Mouse (Mus musculus) MEL (cell line): ENCODE data around the gene Mrpl37.

Source experiments
- CTCF ChIP-seq, 3 experiments: IDR thresholded peaks in 2 of 3; conservative IDR thresholded peaks in 1 of 3; 2 replicates each; pipeline ENCODE4 v1.5.1; 2011 to 2012; ENCODE audit warnings: low read length in 3 of 3, low read depth in 2 of 3, mild to moderate bottlenecking in 2 of 3, improper control_type of control experiment in 1 of 3, inconsistent platforms in 1 of 3, mixed read lengths in 1 of 3, moderate library complexity in 1 of 3; ENCODE audit not compliant: control insufficient read depth in 1 of 3, insufficient read depth in 1 of 3, poor library complexity in 1 of 3, severe bottlenecking in 1 of 3
- EP300 ChIP-seq, 2 experiments: IDR thresholded peaks; 2 replicates each; pipeline ENCODE4 v1.6.1; 2011; ENCODE audit warnings: improper control_type of control experiment in 2 of 2, low read length in 2 of 2, low read depth in 1 of 2, mild to moderate bottlenecking in 1 of 2
- GABPA ChIP-seq: IDR thresholded peaks from 2 replicates; pipeline ENCODE4 v1.6.1; 2012; ENCODE audit warnings: low read depth, mild to moderate bottlenecking, inconsistent platforms, low read length, improper control_type of control experiment, moderate library complexity
- MYC ChIP-seq: IDR thresholded peaks from 2 replicates; pipeline ENCODE4 v1.6.1; 2011; ENCODE audit warnings: low read depth, mild to moderate bottlenecking, low read length, improper control_type of control experiment, moderate library complexity
- POLR2A ChIP-seq, 2 experiments: IDR thresholded peaks; 2 replicates each; pipeline ENCODE4 v1.6.1; 2011 to 2012; ENCODE audit warnings: low read length in 2 of 2, mild to moderate bottlenecking in 2 of 2, control low read depth in 1 of 2, improper control_type of control experiment in 1 of 2, low read depth in 1 of 2, moderate library complexity in 1 of 2; ENCODE audit not compliant: control insufficient read depth in 1 of 2, insufficient read depth in 1 of 2, poor library complexity in 1 of 2
- POLR2AphosphoS2 ChIP-seq: IDR thresholded peaks from 2 replicates; pipeline ENCODE4 v1.6.1; 2011; ENCODE audit warnings: low read length, improper control_type of control experiment
- TAL1 ChIP-seq: IDR thresholded peaks from 2 replicates; pipeline ENCODE4 v1.6.1; 2012; ENCODE audit warnings: mild to moderate bottlenecking, inconsistent platforms, low read length, moderate library complexity, mixed read lengths
- UBTF ChIP-seq: IDR thresholded peaks from 2 replicates; pipeline ENCODE4 v1.6.1; 2012; ENCODE audit warnings: low read depth, mild to moderate bottlenecking, inconsistent platforms, low read length, improper control_type of control experiment, moderate library complexity, borderline replicate concordance; ENCODE audit not compliant: insufficient read depth

- TF ChIP-seq POLR2AphosphoS2 (no peak), CTCF (IDR thresholded peaks at IDR 0.05 in 2 of 3, conservative IDR thresholded peaks at IDR 0.05 in 1 of 3; ENCODE audit: control insufficient read depth in 1 of 3, insufficient read depth in 1 of 3, low read depth in 2 of 3, low read length in 3 of 3, poor library complexity in 1 of 3, severe bottlenecking in 1 of 3) (no peak), TAL1 (no peak), POLR2A (IDR thresholded peaks at IDR 0.05; ENCODE audit: control insufficient read depth in 1 of 2, insufficient read depth in 1 of 2, low read depth in 1 of 2, low read length in 2 of 2, poor library complexity in 1 of 2) (no peak), EP300 (IDR thresholded peaks at IDR 0.05; ENCODE audit: low read depth in 1 of 2, low read length in 2 of 2) (no peak), MYC (no peak), GABPA (no peak), UBTF (no peak)
Measured at GRCm38 (mm10) chr4:107114278-107114677, 47.6 kb upstream of the Mrpl37 start.
